Mouse (Mus musculus) hindlimb bud, embryonic 11.5 days (tissue): Measurements from ENCODE around the gene Mylk3.
A peak's percentile ranks its signal among the peaks of the same experiment; 100 is the strongest.

Experiments used
- DNase-seq: peaks from one replicate; pipeline ENCODE4 v3.0.0-alpha.2; 2012; ENCODE audit warnings: low read depth, low spot score; ENCODE audit errors: extremely low spot score

The Mylk3 gene

DNA sequence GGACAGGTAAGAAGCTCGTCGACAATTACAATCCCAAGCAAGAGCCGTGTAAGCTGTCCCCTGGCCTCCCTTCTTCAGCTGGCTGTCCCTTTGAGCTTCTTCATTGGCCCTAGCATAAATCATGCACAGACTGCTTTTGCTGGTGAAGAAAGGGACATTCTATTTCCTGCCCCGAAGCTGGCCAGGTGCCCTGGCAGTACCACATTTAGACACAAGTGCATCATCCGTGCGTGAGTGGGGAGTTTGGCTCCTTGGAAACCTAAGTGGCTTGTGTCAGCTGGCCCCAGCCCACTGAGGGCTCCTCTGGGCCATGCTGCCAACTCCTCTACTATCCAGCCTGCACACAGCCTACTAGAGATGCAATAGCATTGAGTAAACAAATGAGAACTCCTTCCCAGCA is at the start of gene Mylk3:
TSS of gene Mylk3 (minus strand) at position 141 of the 400 bp plus-strand sequence.
- no peak for DNase-seq

DNA sequence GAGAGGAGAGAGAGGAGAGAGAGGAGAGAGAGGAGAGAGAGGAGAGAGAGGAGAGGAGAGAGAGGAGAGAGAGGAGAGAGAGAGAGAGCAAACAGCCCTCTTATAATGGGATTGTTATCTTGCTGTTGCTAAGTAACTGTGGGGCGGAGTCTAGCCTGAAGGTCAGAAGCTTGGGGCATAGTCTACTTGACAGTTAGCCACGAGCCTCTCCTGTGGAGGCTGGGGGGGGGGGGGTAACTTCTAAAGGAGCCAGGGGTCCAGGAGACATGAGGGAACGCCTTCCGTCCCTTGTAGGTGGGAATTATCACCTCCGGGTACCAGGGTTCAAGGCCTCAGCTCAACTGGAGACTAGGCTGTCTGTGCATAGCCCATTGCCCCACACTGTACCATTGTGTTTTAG is 49.6 kb upstream of the Mylk3 start:
- no peak for DNase-seq

DNA sequence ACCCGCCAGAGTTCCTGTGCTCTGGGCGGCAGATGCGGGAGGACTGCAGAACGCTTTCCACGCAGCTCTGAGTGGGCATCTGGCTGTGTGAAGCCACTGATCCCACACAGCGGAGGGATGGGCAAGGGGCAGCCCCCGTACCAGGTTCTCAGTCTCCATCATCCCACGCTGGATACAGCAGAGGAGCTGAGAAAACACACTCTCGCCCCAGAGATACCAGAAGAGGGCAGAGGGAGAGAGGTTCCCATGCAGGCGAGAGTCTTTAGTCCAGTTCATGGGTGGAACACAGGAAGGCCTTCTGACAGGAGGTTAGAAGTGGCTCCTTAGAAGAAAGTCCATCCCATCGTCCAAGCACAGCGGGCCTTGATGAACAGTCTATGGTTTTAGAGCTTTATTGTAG is 48.7 kb upstream of the Mylk3 start:
- no peak for DNase-seq

DNA sequence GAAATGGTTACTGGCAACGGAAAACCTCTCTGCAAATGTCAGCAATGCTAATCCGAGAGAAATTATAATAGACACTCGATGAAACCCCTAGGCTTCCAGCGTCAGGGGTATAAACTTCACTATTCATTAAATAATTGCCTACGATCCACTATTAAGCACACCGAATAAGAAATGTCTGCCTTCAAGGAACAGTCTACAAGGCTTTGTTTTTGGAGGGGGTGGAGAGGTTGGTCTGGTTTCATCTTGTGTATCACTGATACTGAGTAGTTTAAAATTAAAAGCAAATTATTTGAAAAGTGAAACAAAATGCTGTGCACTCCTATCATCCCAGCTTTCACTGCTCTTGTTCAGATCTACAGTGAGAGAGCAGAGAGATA is 46.9 kb upstream of the Mylk3 start:
- no peak for DNase-seq

DNA sequence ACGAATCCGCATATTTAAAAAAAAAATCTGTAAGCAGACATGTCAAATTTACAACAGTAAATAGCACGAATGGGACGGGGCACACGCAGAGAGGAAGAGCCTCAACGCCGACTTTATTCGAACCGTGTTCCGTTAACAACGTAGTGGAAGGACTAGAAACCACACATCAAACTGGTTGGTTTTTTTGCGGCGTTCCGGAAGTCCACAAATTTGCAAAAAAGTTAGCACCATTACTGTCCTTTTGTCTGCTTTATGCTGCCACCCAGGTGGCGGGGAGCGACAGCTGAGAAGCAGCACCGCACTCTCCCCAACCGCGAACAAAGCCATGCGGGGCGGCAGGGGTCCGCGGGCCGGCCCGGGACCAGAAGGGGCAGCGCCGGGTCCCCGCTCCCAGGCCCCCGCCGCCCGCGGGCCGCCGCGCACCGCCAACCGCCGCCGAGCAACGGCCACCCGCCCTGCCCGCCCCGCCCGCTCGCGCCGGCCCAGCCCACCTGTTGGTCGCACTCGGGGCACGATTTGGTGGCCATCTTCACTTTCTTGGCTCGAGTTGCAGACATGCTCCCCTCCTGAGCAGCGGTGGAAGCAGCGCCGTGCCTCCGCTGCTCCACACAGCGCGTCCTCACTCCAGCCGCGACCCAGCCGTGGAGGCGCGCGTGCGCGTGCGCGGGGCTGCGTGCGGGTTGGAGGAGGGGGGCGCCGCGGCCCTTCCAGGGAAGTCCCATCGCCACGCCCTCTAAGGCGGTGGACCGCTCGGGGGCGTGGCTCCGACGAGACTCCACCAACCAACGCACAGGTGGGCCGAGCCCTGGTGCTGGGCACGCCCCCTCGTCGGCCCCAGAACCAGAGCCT is 46.2 kb upstream of the Mylk3 start, which contains the start of gene 4921524J17Rik:
TSS of gene 4921524J17Rik (minus strand) at position 666 of the 849 bp plus-strand sequence.
- peak; percentile 86 for DNase-seq

DNA sequence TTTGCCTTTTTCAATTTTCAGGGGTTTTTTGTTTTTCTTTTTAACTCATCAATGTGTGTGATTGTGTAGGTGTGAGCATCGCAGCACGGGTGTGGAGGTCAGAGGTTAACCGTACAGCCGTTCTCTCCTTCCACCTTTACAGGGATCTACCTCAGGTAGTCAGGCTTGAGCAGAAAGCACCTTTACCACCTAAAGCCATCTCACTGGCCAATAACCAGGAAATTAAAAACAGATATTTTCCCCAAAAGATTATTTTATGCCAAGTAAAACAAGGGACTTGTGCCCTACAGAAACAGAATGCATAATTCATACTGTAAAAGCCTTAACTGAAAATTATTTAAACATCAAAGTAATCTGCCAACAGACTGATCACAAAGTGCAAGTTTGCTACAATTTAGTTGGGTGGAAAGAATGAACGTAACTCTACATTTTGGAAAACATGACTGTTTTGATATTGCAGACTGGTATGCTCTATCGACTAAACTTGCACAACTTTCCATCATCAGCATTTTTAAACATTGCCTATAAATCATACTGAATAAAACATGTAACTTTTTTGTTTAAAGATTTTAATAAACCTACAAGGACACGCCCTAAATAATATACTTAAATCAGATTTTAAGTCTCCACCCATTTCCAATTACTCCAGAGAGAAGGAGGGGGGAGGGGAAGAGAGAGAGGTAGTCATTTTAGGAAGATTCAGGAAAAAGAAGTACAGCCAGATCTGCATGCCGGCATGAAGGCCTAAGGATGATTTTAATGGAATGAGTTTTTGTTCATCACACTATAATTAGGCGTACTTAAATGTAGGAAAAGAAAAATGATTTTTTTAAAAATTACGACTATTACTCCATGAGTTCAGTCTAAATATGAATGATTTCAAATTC is 45.4 kb upstream of the Mylk3 start:
- no peak for DNase-seq

DNA sequence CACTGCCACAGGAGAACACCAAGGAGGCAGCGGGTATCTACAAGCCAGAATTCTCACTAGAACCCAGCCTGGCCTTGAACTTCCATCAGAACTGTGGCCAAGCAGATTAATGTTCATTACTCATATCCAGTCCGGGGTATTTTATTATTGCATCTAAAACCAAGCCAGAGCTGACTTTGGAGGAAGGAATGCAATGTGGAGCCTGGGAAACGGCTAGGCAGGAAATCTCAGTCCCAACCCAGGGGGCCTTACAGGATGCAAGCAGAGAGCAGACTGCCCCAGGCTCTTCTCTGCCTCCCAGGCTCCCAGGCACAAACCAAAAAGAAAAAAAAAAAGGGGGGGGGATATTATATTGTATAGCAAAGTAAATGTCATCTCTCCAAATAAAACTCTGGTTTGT is 44.7 kb upstream of the Mylk3 start:
- DNase-seq, result no peak

DNA sequence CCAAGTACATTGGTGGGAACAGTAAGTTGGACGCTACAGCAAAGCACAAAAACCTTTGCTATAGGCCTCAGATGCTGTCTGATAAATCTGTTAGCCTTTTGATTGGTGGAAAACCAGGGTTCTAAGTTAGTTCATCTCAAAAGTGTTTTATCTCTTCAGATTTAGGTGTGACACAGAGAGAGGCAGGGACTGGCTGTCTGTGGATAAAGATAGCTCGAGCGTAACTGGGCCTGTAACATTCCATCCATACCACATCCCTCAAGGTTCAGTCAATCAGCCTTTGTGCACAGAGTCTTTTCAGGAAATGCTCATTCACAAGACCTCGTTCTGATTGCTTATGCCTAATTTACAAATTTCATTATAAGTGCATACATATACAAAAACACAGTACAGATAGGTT is 43.1 kb upstream of the Mylk3 start:
- DNase-seq, result no peak

DNA sequence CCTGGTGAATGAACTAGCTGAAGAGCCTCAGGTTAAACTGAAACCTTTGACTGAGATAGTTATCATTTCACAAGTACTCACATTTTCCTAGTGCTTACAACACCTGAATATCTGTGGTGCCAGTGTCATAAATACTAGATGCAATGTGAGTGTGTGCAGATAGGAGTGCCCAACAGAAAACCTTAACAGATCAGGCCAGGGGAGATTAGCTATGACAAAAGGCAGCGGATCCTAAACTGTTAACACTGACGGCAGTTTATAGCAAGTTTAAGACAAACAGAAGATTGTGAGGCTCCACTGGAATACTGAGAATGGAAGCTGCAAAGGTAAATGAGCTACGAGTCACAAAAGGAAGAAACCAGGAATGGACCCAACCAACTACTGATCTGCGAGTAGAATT is 40.9 kb upstream of the Mylk3 start:
- DNase-seq, result no peak

DNA sequence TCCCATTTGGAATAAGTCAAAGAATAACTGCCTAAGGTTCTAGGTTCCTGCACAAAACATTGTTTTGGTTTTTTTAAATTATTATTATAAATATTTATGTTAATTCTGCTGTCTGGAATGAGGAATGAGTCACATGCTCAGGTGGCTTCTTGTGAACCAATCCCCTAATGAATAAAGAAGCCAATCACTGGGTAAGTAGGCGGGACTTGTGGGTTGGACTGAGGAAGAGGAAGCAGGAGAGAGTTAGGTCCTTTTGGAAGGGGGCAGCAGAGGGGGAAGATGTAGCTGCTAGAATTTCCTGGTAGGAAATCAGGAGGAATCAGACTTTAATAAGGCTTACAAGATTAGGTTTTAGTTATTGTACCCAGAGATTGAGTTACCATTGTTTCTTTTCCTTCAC is 35.2 kb upstream of the Mylk3 start:
- DNase-seq, result no peak

DNA sequence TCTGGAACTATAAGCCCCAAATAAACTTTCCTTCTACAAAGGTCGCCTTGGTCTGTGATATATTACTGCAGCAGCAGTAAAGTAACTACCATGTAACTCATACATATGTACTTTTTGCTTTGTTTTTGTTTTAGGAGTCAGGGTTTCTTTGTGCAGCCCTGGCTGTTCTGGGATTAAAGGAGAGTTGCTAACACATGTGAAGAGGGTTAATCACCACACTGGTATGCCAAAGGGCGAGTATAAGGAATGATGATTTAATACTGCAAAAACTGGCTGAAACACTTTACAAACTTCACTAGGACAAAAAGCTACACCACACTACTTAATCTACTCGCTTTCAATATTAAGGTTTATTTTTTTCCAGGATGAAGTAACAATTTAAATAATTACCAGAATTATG is 22.4 kb upstream of the Mylk3 start:
- DNase-seq, result no peak

DNA sequence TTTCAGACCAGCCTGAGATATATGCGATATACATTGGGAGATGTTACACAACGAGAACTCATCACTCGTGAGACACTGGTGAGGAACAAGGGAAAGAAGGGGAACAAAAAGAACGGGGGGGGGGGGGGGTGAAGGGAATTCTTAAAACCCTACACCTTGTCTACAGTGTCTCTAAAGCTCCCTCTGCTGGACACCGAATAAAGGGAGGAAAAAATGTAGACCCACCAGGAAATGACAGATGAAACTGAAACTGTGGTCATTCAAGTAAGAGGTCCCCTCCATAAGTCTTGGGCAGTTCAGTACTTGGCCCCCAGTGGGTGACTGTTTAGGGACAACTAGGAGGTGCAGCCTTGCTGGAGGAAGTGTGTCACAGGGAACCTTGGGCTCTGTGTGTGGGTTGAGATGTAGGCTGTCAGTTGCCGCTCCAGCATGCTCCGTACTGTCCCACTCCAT is 21.9 kb upstream of the Mylk3 start:
- no peak for DNase-seq

DNA sequence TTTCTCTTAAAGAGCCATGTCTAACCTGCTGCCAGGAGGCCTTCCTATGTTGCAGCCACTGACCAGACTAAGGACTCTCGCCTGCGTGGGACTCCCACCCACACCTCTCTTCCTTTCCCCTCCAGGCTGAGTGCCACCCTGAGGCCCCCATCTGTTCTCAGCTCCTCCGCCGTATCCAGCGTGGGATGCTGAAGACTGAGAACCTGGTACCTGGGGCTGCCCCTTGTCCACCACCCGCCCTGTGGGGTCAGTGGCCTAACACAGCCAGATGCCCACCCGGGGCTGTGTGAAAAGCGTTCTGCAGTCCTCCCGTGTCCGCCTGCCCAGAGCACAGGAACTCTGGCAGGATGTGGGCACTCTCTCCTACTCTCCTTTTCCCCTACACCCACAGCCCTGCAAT is 19.8 kb upstream of the Mylk3 start:
- no peak for DNase-seq

DNA sequence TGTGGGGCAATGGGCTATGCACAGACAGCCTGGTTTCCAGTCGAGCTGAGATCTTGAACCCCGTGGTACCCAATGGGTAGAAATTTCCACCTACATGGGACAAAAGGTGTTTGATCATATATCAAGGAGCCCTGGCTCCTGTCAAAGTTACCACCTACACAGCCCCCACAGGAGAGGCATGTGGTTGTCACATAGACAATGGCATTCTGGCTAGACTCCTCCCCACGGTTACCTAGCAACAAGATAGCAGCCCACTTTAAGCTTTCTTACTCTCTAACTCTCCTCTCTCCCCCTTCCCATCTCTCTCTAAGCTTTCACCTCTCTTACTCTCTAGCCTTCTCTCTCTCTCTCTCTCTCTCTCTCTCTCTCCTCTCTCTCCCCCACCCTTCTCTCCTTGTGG is 19.3 kb upstream of the Mylk3 start:
- no peak for DNase-seq

DNA sequence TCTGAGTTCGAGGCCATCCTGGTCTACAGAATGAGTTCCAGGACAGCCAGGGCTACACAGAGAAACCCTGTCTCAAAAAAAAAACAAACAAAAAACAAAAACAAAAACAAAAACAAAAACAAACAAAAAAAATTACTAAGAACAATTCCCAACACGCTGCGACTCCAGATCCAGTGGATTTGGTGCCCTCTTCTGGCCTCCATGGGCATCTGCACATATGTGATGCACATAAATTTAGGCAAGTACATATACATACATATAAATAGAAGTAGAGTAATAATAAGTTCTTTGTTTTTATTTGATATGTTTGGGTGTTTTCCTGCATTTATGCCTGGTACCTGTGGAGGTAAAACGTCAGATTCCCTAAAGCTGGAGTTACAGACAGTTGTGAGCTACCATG is 12.4 kb upstream of the Mylk3 start:
- no peak for DNase-seq

DNA sequence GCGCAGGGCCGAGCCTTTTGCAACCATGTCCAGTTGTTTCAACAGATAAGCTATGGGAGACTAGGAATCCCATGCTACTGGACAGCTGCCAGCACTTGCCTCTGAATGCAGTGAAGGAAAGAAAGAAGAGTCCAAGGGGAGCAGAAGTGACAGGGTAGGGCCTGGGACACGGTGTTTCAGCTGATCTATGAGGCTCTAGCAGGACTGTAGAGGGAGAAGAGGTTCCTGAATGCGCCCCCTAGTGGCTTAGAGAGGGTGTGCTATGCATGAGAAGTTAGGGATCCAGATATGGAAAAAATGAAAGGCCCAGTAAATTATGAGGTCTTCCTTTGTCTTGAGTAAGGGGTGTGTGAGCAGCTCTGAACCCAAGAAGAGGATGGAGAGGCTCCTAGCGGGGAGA is 11.4 kb upstream of the Mylk3 start:
- DNase-seq, result no peak

DNA sequence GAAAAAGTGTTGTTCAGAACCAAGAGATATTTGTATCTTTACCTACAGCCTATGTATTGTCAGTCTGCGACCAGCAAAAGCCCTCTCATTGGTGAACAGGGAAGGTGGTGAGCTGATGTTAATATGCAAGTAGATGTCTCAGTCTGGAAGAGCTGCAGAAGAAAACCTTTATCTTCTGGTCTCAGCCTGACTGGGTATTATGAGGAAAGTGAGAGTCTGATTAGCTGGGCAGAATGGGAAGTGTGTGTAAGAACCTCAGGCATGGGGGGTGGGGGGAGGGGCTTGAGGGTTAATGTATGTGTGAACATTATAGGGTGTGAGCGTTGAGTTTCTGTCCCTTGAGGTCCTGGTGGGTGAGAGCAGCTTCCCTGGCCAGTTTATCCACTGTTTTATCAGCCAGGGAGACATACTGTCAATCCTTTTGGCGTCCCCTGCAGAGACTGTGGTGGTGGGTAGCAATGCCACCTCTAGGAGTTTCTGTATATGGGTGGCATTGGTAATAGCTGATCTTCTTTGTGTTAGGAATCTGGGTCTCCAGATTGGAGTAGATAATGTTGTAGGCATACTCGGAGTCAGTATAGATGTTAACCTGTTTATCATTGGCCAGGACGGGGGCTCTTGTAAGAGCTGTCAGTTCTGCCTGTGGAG is 10.4 kb upstream of the Mylk3 start:
- no peak for DNase-seq

DNA sequence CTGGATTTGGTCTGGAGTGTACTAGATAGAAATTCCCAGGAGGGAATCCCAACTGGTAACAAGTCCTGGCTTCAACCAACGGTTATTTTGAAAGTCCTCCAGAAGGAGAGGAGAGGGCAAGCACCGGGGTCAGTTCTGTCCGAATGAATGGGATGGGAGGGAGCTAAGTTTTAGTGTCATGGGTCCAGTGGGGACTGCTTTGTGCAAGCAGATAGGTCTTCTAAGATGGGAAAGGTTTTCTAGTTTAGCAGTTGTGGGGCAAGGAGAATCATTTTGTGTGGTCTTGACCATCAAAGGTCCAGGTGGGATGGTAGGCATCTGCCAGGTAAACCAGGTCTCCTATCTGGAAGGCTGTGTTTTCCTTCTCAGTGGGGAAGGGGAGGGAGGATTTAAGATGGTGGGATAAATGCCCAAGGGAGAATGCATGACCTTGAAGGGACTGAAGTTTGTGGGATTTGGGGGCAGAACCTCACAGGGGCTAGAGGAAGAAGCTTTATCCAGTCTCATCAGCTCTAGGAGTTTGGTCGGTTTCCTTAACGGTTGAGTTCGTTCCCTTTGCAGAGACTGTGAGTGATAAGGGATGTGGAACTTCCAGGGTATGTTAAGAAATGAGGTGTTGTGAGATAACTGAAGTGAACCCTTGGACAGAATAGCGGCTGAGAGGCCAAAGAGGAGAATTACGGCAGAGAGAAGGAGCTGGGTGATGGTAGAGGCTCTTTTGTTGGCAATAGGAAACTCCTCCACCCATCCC is 9.7 kb upstream of the Mylk3 start:
- no peak for DNase-seq

DNA sequence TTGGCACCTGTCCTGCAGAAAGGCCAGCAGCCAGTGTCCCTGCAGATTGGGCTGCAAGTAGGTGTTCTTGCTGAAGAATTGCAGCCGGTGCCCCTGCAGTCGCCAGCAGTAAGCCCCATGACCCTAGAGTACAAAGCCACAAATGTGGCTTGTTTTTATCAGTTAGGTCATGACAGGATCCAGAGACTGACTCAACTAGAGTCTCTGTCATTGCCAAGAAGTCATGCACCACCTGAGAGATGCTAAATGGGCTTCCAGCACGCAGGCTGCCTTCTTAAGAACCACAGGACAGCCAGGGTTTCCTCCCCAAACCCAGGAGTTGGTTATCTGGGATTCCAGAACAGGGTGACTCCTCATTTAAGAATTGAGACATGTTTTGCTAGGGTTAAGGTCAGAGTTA is 8.9 kb upstream of the Mylk3 start:
- DNase-seq, result no peak

DNA sequence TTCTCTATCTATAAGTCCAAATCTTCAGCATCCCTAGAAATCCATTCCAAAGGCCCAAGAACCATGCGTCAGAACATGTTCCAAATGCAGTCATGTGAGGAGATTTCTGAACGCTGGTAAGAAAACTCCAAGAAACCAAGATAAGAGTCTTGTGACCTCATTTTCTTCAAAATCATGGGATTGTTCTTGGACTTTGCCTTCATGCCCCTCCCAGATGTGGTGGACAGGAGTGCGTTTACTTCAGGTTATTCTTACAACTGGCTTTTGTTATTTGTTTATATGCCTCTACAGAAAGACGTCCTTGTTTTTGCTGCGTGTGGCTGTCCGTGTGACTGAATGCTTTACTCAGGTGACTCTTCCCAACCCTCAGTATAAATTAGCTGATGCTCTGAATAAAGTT is 7.1 kb upstream of the Mylk3 start:
- DNase-seq, result no peak

DNA sequence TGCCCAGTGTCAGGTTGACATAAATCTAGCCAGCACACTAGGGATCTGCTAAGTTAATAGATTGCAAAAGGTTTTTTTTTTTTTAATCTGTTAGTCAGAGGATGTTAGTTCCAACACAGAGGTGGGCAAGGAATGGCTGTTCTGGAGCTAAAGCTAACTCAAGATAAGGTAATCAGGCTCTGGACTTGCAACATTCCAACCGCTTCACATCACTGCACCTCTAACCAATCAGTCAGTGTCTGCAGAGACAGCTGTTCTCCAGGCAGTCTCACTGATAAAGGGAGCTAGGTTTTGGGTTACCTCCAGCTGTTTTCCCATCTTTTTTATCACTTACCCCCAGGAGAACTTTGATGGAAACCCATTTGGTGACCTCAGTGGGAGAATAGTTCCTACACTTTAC is 5.3 kb upstream of the Mylk3 start:
- no peak for DNase-seq
